Mouse (Mus musculus) CH12.LX (cell line): ENCODE measurements around the gene Thumpd1.

Experiments
- CTCF ChIP-seq, 2 experiments: IDR thresholded peaks in 1 of 2; conservative IDR thresholded peaks in 1 of 2; 2 replicates each; pipeline ENCODE4 v1.5.1; 2011 to 2012; ENCODE audit warnings: low read depth in 2 of 2, low read length in 2 of 2, improper control_type of control experiment in 1 of 2, inconsistent platforms in 1 of 2, mild to moderate bottlenecking in 1 of 2, moderate library complexity in 1 of 2
- E2F4 ChIP-seq: IDR thresholded peaks from 2 replicates; pipeline ENCODE4 v1.6.1; 2011; ENCODE audit warnings: low read depth, low read length, improper control_type of control experiment; ENCODE audit not compliant: insufficient replicate concordance
- POLR2A ChIP-seq: IDR thresholded peaks from 2 replicates; pipeline ENCODE4 v1.6.1; 2011; ENCODE audit warnings: low read depth, mild to moderate bottlenecking, improper control_type of control experiment, low read length
- SMC3 ChIP-seq: IDR thresholded peaks from 2 replicates; pipeline ENCODE4 v1.6.1; 2011; ENCODE audit warnings: low read depth, low read length, improper control_type of control experiment
- USF1 ChIP-seq: IDR thresholded peaks from 2 replicates; pipeline ENCODE4 v1.6.1; 2014; ENCODE audit warnings: low read depth, mild to moderate bottlenecking, inconsistent platforms, low read length, improper control_type of control experiment
- USF2 ChIP-seq: conservative IDR thresholded peaks from 2 replicates; pipeline ENCODE4 v1.6.1; 2011; ENCODE audit warnings: low read depth, low read length, improper control_type of control experiment
- ZNF384 ChIP-seq: IDR thresholded peaks from 2 replicates; pipeline ENCODE4 v1.6.1; 2012; ENCODE audit warnings: low read depth, low read length, improper control_type of control experiment, inconsistent platforms

DNA sequence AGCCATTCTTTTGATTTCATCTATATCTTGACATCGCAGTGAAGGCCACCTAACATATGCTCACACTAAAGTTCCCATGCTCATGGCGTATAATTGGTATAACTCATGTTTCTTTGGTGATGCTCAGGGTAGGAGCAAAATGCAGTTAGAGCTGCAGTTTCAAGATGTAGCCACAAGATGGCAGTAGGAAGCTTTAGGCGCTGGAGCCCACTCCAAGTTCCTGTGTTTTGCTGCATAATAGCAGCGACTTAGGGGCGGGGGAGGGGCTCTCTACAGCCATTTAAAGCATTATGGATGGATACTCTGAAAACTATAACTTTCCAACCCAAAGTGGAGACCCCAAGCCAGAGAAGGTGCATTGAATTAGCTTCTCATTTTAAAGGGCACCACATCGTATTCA, 47.1 kb downstream of the Thumpd1 start:
- TF ChIP-seq USF2 = no peak
- TF ChIP-seq ZNF384 = no peak
- no peak for TF ChIP-seq USF1
- TF ChIP-seq SMC3 = peak; percentile 69
- TF ChIP-seq POLR2A = no peak
- no peak for TF ChIP-seq E2F4
- TF ChIP-seq CTCF (conservative IDR thresholded peaks at IDR 0.05 in 1 of 2, IDR thresholded peaks at IDR 0.05 in 1 of 2; ENCODE audit: low read depth in 2 of 2, low read length in 2 of 2) = peak; percentile 84 to 86
